Mouse (Mus musculus) lung, adult 2 months (tissue): ENCODE measurements around the gene Retn.

ENCODE experiments used
- CTCF ChIP-seq: fragments of 200-500 bp; IDR thresholded peaks from 2 replicates; pipeline ENCODE4 v1.5.1; 2011; ENCODE audit warnings: mild to moderate bottlenecking, low read length, control low read depth; ENCODE audit not compliant: insufficient read depth
- POLR2A ChIP-seq: fragments of 200-500 bp; IDR thresholded peaks from 2 replicates; pipeline ENCODE4 v1.6.1; 2011; ENCODE audit warnings: low read depth, mild to moderate bottlenecking, control low read depth, low read length, borderline replicate concordance; ENCODE audit errors: extremely low read depth

DNA sequence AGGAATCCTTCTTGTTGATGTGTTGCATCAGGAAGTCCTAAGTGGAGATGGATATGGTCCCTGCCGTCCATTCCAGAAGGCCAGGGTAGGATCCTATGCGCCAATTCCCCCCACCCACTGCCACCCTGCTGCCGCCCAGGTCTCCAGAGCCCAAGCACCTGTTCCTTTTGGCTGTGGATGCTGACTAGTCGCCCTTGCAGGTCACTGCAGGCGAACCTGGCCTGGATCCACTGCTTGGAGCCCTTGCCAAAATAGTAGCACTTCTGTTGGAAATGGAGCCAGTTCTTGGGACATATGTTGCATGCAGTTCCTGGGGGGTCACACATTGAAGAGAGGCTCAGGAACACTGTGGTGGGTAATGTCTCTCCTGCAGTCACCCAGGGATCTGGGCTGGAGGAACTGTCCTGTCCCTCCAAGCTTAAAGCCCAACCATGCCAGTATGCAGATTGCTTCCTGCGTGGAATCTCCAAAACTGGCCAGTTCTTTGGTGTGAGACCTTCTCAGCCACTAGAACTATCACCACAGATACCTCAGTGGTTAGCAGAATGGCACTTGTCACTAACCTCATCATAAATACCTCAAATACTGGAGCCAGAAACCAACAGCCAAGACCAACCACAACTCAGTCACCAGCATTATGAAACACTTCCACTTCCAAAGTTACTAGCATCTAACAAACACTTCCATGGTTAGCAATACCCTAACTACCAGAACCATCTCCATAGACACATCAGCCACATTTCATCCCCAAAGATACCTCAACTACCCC lies 28.0 kb downstream of the Retn start:
- TF ChIP-seq CTCF = no peak
- TF ChIP-seq POLR2A = no peak
